Mouse (Mus musculus): ENCODE data around the gene Cdh18.

- TF ChIP-seq POLR2A (IDR thresholded peaks at IDR 0.05; ENCODE audit: extremely low read depth, insufficient read depth, low read length) (no peak), CTCF (IDR thresholded peaks at IDR 0.05; ENCODE audit: extremely low read depth, insufficient read depth, low read length) (no peak)
Observed at GRCm38 (mm10) chr15:23351078-23351477, 802.3 kb downstream of the Cdh18 start.

Measured in cortical plate, adult 2 months (tissue).